Mouse (Mus musculus): ENCODE measurements at regions not wholly inside any gene's neighbourhood (a gene's known extent, or its start where the extent isn't known, plus 50 kb on each side); places are given as distances from the start of the nearest gene placed in this dataset.
A peak's percentile ranks its signal among the peaks of the same experiment; 100 is the strongest.

GRCm38 (mm10) chr1:51697265-51698192 is 218.3 kb downstream of the Myo1b start:
- peak; percentile 73; the same call in 1 of the 2 replicates for ATAC-seq (ENCODE audit: low FRiP score)
- Histone ChIP-seq H3K9ac (peak overlapping the region; percentile 51), H3K4me3 (replicated peaks; ENCODE audit: low read length) (no peak overlapping the region), H3K9me3 (ENCODE audit: control insufficient read depth, low read length) (no peaks in the 10 kb centered on the region), H3K27me3 (ENCODE audit: control insufficient read depth, insufficient read depth, low read length) (no peaks in the 10 kb centered on the region), H3K27ac (peak overlapping the region; percentile 76), H3K36me3 (replicated peaks; ENCODE audit: control insufficient read depth, insufficient read depth) (no peaks in the 10 kb centered on the region), H3K4me2 (replicated peaks) (peak overlapping the region; percentile 22), H3K4me1 (replicated peaks; ENCODE audit: control insufficient read depth, insufficient read depth, low read length) (peaks cover 10% of the 10 kb centered on the region; the same call in 1 of the 2 replicates)
- WGBS = 6% methylated on average over 19 of the region's 19 CpGs
- peak; percentile 62 for DNase-seq (ENCODE audit: low spot score)

- Histone ChIP-seq H3K4me1 (replicated peaks; ENCODE audit: control insufficient read depth, insufficient read depth, low read length) (peaks cover 10% of the 10 kb centered on the region; the same call in 1 of the 2 replicates), H3K4me2 (replicated peaks) (no peak overlapping the region), H3K36me3 (replicated peaks; ENCODE audit: control insufficient read depth, insufficient read depth) (no peaks in the 10 kb centered on the region), H3K27ac (no peak overlapping the region), H3K27me3 (ENCODE audit: control insufficient read depth, insufficient read depth, low read length) (no peaks in the 10 kb centered on the region), H3K4me3 (replicated peaks; ENCODE audit: low read length) (no peak overlapping the region), H3K9ac (no peak overlapping the region), H3K9me3 (ENCODE audit: control insufficient read depth, low read length) (no peaks in the 10 kb centered on the region)
- 53% methylated on average over 2 of the region's 2 CpGs for WGBS
- DNase-seq (ENCODE audit: low spot score) = no peak
- ATAC-seq (ENCODE audit: low FRiP score) = 0 out of 2 replicates have a peak, but pooled peaks have one; percentile 32
These were observed 218.2 kb upstream of the Nabp1 start for GRCm38 (mm10) chr1:51696471-51696870.

- H3K36me3 ChIP-seq (replicated peaks; ENCODE audit: control insufficient read depth, insufficient read depth) = no peaks in the 10 kb centered on the region
- H3K4me2 ChIP-seq (replicated peaks) = no peak overlapping the region
- no peak overlapping the region for H3K4me3 ChIP-seq (replicated peaks; ENCODE audit: low read length)
- no peaks in the 10 kb centered on the region for H3K27me3 ChIP-seq (ENCODE audit: control insufficient read depth, insufficient read depth, low read length)
- DNase-seq (ENCODE audit: low spot score) = no peak
- no peak for ATAC-seq (ENCODE audit: low FRiP score)
- no peak overlapping the region for H3K9ac ChIP-seq
- no peak overlapping the region for H3K27ac ChIP-seq
- WGBS = 90% methylated on average over 10 of the region's 10 CpGs
- H3K4me1 ChIP-seq (replicated peaks; ENCODE audit: control insufficient read depth, insufficient read depth, low read length) = peaks cover 12% of the 10 kb centered on the region; the same call in 1 of the 2 replicates
- H3K9me3 ChIP-seq (ENCODE audit: control insufficient read depth, low read length) = no peaks in the 10 kb centered on the region
These were observed 212.7 kb upstream of the Nabp1 start for GRCm38 (mm10) chr1:51690878-51691277.

GRCm38 (mm10) chr1:51689461-51690223 is 211.4 kb upstream of the Nabp1 start:
- Histone ChIP-seq H3K36me3 (replicated peaks; ENCODE audit: control insufficient read depth, insufficient read depth) (no peaks in the 10 kb centered on the region), H3K27me3 (ENCODE audit: control insufficient read depth, insufficient read depth, low read length) (no peaks in the 10 kb centered on the region), H3K27ac (no peak overlapping the region), H3K4me2 (replicated peaks) (no peak overlapping the region), H3K9ac (no peak overlapping the region), H3K4me3 (replicated peaks; ENCODE audit: low read length) (no peak overlapping the region), H3K9me3 (ENCODE audit: control insufficient read depth, low read length) (no peaks in the 10 kb centered on the region), H3K4me1 (replicated peaks; ENCODE audit: control insufficient read depth, insufficient read depth, low read length) (peaks cover 12% of the 10 kb centered on the region; the same call in 1 of the 2 replicates)
- WGBS = 79% methylated on average over 9 of the region's 9 CpGs
- ATAC-seq (ENCODE audit: low FRiP score) (no peak), DNase-seq (ENCODE audit: low spot score) (no peak)

- ATAC-seq (ENCODE audit: low FRiP score) (no peak), DNase-seq (ENCODE audit: low spot score) (no peak)
- no peaks in the 10 kb centered on the region for H3K27me3 ChIP-seq (ENCODE audit: control insufficient read depth, insufficient read depth, low read length)
- WGBS = 71% methylated on average over 5 of the region's 5 CpGs
- no peak overlapping the region for H3K9ac ChIP-seq
- no peak overlapping the region for H3K27ac ChIP-seq
- H3K36me3 ChIP-seq (replicated peaks; ENCODE audit: control insufficient read depth, insufficient read depth) = no peaks in the 10 kb centered on the region
- H3K4me1 ChIP-seq (replicated peaks; ENCODE audit: control insufficient read depth, insufficient read depth, low read length) = peaks cover 12% of the 10 kb centered on the region; the same call in 1 of the 2 replicates
- no peak overlapping the region for H3K4me3 ChIP-seq (replicated peaks; ENCODE audit: low read length)
- H3K9me3 ChIP-seq (ENCODE audit: control insufficient read depth, low read length) = no peaks in the 10 kb centered on the region
- H3K4me2 ChIP-seq (replicated peaks) = no peak overlapping the region
These were observed 210.7 kb upstream of the Nabp1 start for GRCm38 (mm10) chr1:51688946-51689345.

- Histone ChIP-seq H3K27ac (peak overlapping the region; percentile 76), H3K9ac (no peak overlapping the region), H3K36me3 (replicated peaks; ENCODE audit: control insufficient read depth, insufficient read depth) (no peaks in the 10 kb centered on the region), H3K9me3 (ENCODE audit: control insufficient read depth, low read length) (no peaks in the 10 kb centered on the region), H3K4me2 (replicated peaks) (peak overlapping the region; percentile 25; the same call in 1 of the 2 replicates), H3K4me1 (replicated peaks; ENCODE audit: control insufficient read depth, insufficient read depth, low read length) (peaks cover 12% of the 10 kb centered on the region; the same call in 1 of the 2 replicates), H3K27me3 (ENCODE audit: control insufficient read depth, insufficient read depth, low read length) (no peaks in the 10 kb centered on the region), H3K4me3 (replicated peaks; ENCODE audit: low read length) (no peak overlapping the region)
- peak; percentile 46; the same call in 1 of the 2 replicates for ATAC-seq (ENCODE audit: low FRiP score)
- DNase-seq (ENCODE audit: low spot score) = no peak
- 17% methylated on average over 1 of the region's 1 CpGs for WGBS
These were observed 210.0 kb upstream of the Nabp1 start for GRCm38 (mm10) chr1:51688224-51688545.

GRCm38 (mm10) chr1:51687484-51688223 is 209.4 kb upstream of the Nabp1 start:
- H3K9ac ChIP-seq = no peak overlapping the region
- 36% methylated on average over 7 of the region's 7 CpGs for WGBS

GRCm38 (mm10) chr1:51686759-51687158 is 208.5 kb upstream of the Nabp1 start:
- Histone ChIP-seq H3K27ac (no peak overlapping the region), H3K27me3 (ENCODE audit: control insufficient read depth, insufficient read depth, low read length) (no peaks in the 10 kb centered on the region), H3K4me1 (replicated peaks; ENCODE audit: control insufficient read depth, insufficient read depth, low read length) (peaks cover 12% of the 10 kb centered on the region; the same call in 1 of the 2 replicates), H3K4me3 (replicated peaks; ENCODE audit: low read length) (no peak overlapping the region), H3K36me3 (replicated peaks; ENCODE audit: control insufficient read depth, insufficient read depth) (no peaks in the 10 kb centered on the region), H3K9ac (no peak overlapping the region), H3K4me2 (replicated peaks) (no peak overlapping the region), H3K9me3 (ENCODE audit: control insufficient read depth, low read length) (no peaks in the 10 kb centered on the region)
- DNase-seq (ENCODE audit: low spot score) = no peak
- WGBS = 84% methylated on average over 3 of the region's 3 CpGs
- ATAC-seq (ENCODE audit: low FRiP score) = no peak

More at GRCm38 (mm10) chr1:51687484-51688223, 209.4 kb upstream of the Nabp1 start:
- ATAC-seq (ENCODE audit: low FRiP score) (peak; percentile 85), DNase-seq (ENCODE audit: low spot score) (peak; percentile 53)
- Histone ChIP-seq H3K27ac (peak overlapping the region; percentile 76), H3K4me2 (replicated peaks) (peak overlapping the region; percentile 25; the same call in 1 of the 2 replicates), H3K36me3 (replicated peaks; ENCODE audit: control insufficient read depth, insufficient read depth) (no peaks in the 10 kb centered on the region), H3K9me3 (ENCODE audit: control insufficient read depth, low read length) (no peaks in the 10 kb centered on the region), H3K4me3 (replicated peaks; ENCODE audit: low read length) (no peak overlapping the region), H3K27me3 (ENCODE audit: control insufficient read depth, insufficient read depth, low read length) (no peaks in the 10 kb centered on the region), H3K4me1 (replicated peaks; ENCODE audit: control insufficient read depth, insufficient read depth, low read length) (peaks cover 12% of the 10 kb centered on the region; the same call in 1 of the 2 replicates)

Data from hindbrain, embryonic 14.5 days (tissue).